Mouse (Mus musculus) heart, postnatal 36 days (tissue): ENCODE measurements at regions not wholly inside any gene's neighbourhood (a gene's known extent, or its start where the extent isn't known, plus 50 kb on each side); places are given as distances from the start of the nearest gene placed in this dataset.

Experiments used
- DNase-seq, 2 experiments: peaks; one replicate each; pipeline ENCODE4 v3.0.0; 2021 to 2022
- intact Hi-C: fragments of 180-260 bp; cut with DNase I; formaldehyde crosslinking; loops from one replicate; pipeline ENCODE4 v1.15.1; 2025

GRCm38 (mm10) chr13:52702201-52702611 is 119.2 kb downstream of the Syk start:
- no peak for DNase-seq
- intact Hi-C loops = no loop called here

GRCm38 (mm10) chr13:52703401-52704164 is 120.6 kb downstream of the Syk start:
- no peak for DNase-seq

GRCm38 (mm10) chr13:52704673-52705072 is 121.7 kb downstream of the Syk start:
- no peak for DNase-seq
- intact Hi-C loops = no loop called here

More at GRCm38 (mm10) chr13:52703401-52704164, 120.6 kb downstream of the Syk start:
- intact Hi-C loops = no loop called here

GRCm38 (mm10) chr13:52709580-52709979 is 126.6 kb downstream of the Syk start:
- intact Hi-C loops = no loop called here
- no peak for DNase-seq

GRCm38 (mm10) chr13:52711713-52712369 is 128.9 kb downstream of the Syk start:
- intact Hi-C loops = loop anchor here (1.0 to 5.0 kb wide), 5 partner anchors 55 to 384 kb away; partner anchors contain the start of gene Auh
- peak; percentile 77 to 80 for DNase-seq

GRCm38 (mm10) chr13:52721463-52721862 is 138.5 kb downstream of the Syk start:
- DNase-seq = no peak

GRCm38 (mm10) chr13:52722718-52723117 is 139.7 kb downstream of the Syk start:
- intact Hi-C loops = no loop called here
- no peak for DNase-seq

More at GRCm38 (mm10) chr13:52721463-52721862, 138.5 kb downstream of the Syk start:
- intact Hi-C loops = no loop called here

GRCm38 (mm10) chr13:52726043-52726442 is 143.1 kb downstream of the Syk start:
- intact Hi-C loops = no loop called here
- no peak for DNase-seq

GRCm38 (mm10) chr13:52726525-52726924 is 143.6 kb downstream of the Syk start:
- DNase-seq = no peak
- intact Hi-C loops = no loop called here

- DNase-seq = no peak
- intact Hi-C loops = no loop called here
These were observed 152.5 kb downstream of the Syk start for GRCm38 (mm10) chr13:52735453-52735933.

GRCm38 (mm10) chr13:52735934-52736523 is 153.1 kb downstream of the Syk start:
- intact Hi-C loops = no loop called here
- DNase-seq = peak; percentile 35

- intact Hi-C loops = no loop called here
- peak in 1 of 2 experiments; percentile 33 for DNase-seq
These were observed 155.2 kb downstream of the Syk start for GRCm38 (mm10) chr13:52738095-52738660.

GRCm38 (mm10) chr13:52741371-52741770 is 158.4 kb downstream of the Syk start:
- no peak for DNase-seq
- intact Hi-C loops = no loop called here

- no peak for DNase-seq
- intact Hi-C loops = no loop called here
These were observed 173.0 kb downstream of the Syk start for GRCm38 (mm10) chr13:52756005-52756404.

- peak; percentile 25 to 42 for DNase-seq
- intact Hi-C loops = loop anchor here (5.0 kb wide), 1 partner anchor 57 kb away; no protein-coding TSS in a partner anchor
These were observed 163.8 kb downstream of the Auh start for GRCm38 (mm10) chr13:52765508-52766181.

- intact Hi-C loops = loop anchor here (5.0 kb wide), 1 partner anchor 56 kb away; no protein-coding TSS in a partner anchor
- peak in 1 of 2 experiments; percentile 10 for DNase-seq
These were observed 163.2 kb downstream of the Auh start for GRCm38 (mm10) chr13:52766236-52766635.

GRCm38 (mm10) chr13:52769956-52770355 is 159.5 kb downstream of the Auh start:
- intact Hi-C loops = loop anchor here (5.0 kb wide), 1 partner anchor 52 kb away; no protein-coding TSS in a partner anchor

GRCm38 (mm10) chr13:52771518-52771917 is 158.0 kb downstream of the Auh start:
- DNase-seq = no peak
- intact Hi-C loops = no loop called here

More at GRCm38 (mm10) chr13:52769956-52770355, 159.5 kb downstream of the Auh start:
- no peak for DNase-seq

- DNase-seq = no peak
- intact Hi-C loops = no loop called here
These were observed 157.4 kb downstream of the Auh start for GRCm38 (mm10) chr13:52772081-52772480.

GRCm38 (mm10) chr13:52777396-52778034 is 152.0 kb downstream of the Auh start:
- intact Hi-C loops = no loop called here
- peak in 1 of 2 experiments; percentile 14 for DNase-seq
